ENCODE assay signal across 8 mouse cellular contexts in genomic region chr3:89997791-89998495, GRCm38 (mm10). TPM values are rescaled to one million over a fixed set of nuclear protein-coding genes. Genes with fewer than 3 reads are reported as not detected.
DNase-seq lines count a peak whose midpoint lies in the region; ATAC-seq lines count a peak whose summit lies in the region.

No protein-coding gene starts in this region.

- H3K9me3 ChIP-seq in heart, embryonic 14.5 days (ENCODE audit: control insufficient read depth, low read length) = no peaks in the 10 kb centered on the region
- H3K9me3 ChIP-seq in megakaryocyte, embryonic 14.5 days = no peaks in the 10 kb centered on the region
- H3K9me3 ChIP-seq in stomach, embryonic 15.5 days = no peaks in the 10 kb centered on the region

- peak overlapping the region; percentile 86 for H3K9ac ChIP-seq in heart, embryonic 14.5 days (ENCODE audit: low read length)
- peak overlapping the region; percentile 76 for H3K9ac ChIP-seq in stomach, embryonic 15.5 days

- H3K4me2 ChIP-seq in heart, embryonic 14.5 days (ENCODE audit: low read length) = peak overlapping the region; percentile 78
- peak overlapping the region; percentile 80 for H3K4me2 ChIP-seq in stomach, embryonic 15.5 days

- WGBS in heart, embryonic 14.5 days = 16% methylated on average over 20 of the region's 23 CpGs
- WGBS in stomach, embryonic 15.5 days = 9% methylated on average over 23 of the region's 23 CpGs

- H3K4me1 ChIP-seq in heart, embryonic 14.5 days (ENCODE audit: control insufficient read depth in 2 of 2, insufficient read depth in 2 of 2, low read length in 2 of 2) = peaks cover 3 to 7% of the 10 kb centered on the region in 2 experiments; a peak in 1 of 4 replicates
- peaks cover 23% of the 10 kb centered on the region for H3K4me1 ChIP-seq in megakaryocyte, embryonic 14.5 days
- H3K4me1 ChIP-seq in stomach, embryonic 15.5 days = peaks cover 6% of the 10 kb centered on the region; the same call in 1 of the 2 replicates

- no peaks in the 10 kb centered on the region for H3K27me3 ChIP-seq in heart, embryonic 14.5 days (ENCODE audit: control insufficient read depth, insufficient read depth, low read length)
- H3K27me3 ChIP-seq in megakaryocyte, embryonic 14.5 days (replicated peaks) = no peaks in the 10 kb centered on the region
- no peaks in the 10 kb centered on the region for H3K27me3 ChIP-seq in stomach, embryonic 15.5 days (replicated peaks)

- H3K36me3 ChIP-seq in heart, embryonic 14.5 days (ENCODE audit: control insufficient read depth, insufficient read depth, low read length) = peaks cover 62% of the 10 kb centered on the region
- peaks cover 65% of the 10 kb centered on the region for H3K36me3 ChIP-seq in megakaryocyte, embryonic 14.5 days (replicated peaks; ENCODE audit: low read length)
- peaks cover 16% of the 10 kb centered on the region; the same call in 1 of the 2 replicates for H3K36me3 ChIP-seq in stomach, embryonic 15.5 days

- H3K4me3 ChIP-seq in heart, embryonic 14.5 days (ENCODE audit: control insufficient read depth in 1 of 2, insufficient read depth in 1 of 2, low read depth in 1 of 2, low read length in 2 of 2) = peak overlapping the region; percentile 64 to 86
- H3K4me3 ChIP-seq in megakaryocyte, embryonic 14.5 days (replicated peaks) = peak overlapping the region; percentile 94
- H3K4me3 ChIP-seq in stomach, embryonic 15.5 days (replicated peaks) = peak overlapping the region; percentile 64

- DNase-seq in adrenal gland, postnatal 14 days = peak; percentile 31
- DNase-seq in adrenal gland, postnatal 10 days = no peak
- DNase-seq in CD4-positive helper T cell, adult 2 months (ENCODE audit: low read depth, low spot score) = peak; percentile 59
- DNase-seq in embryo, embryonic 10 days (ENCODE audit: low spot score) = peak; percentile 77
- DNase-seq in left cerebral cortex, adult 18-20 months (ENCODE audit: low spot score in 2 of 2) = peak; percentile 27 to 41

- peak overlapping the region; percentile 58 to 87 for H3K27ac ChIP-seq in heart, embryonic 14.5 days (replicated peaks in 1 of 2; ENCODE audit: control insufficient read depth in 1 of 2, insufficient read depth in 1 of 2, low read depth in 2 of 2, low read length in 2 of 2)
- H3K27ac ChIP-seq in stomach, embryonic 15.5 days = peak overlapping the region; percentile 95

- ATAC-seq in heart, embryonic 14.5 days (ENCODE audit: insufficient number of reproducible peaks, insufficient read depth, low FRiP score, low read depth) = peak; percentile 42
- ATAC-seq in stomach, embryonic 15.5 days (ENCODE audit: insufficient read depth, low FRiP score, low read depth) = peak; percentile 44

RNA-seq across cellular contexts. Expression of gene Hax1, which starts 0.6 kb away (rescaled TPM):
- 100 and 124 TPM in 2 replicates for total RNA-seq in adrenal gland, postnatal 14 days (2021)
- total RNA-seq in adrenal gland, postnatal 10 days (2021) = 100 to 1,000 TPM in 1 of 2 experiments, 10 to 100 TPM in 1; 92.7 to 110 TPM
- 78.4 and 81.9 TPM in 2 replicates for polyA plus RNA-seq in heart, embryonic 14.5 days (2014; fragmentation: Nextera tagmentation; extraction: Ambion mirVana)
- 100 to 1,000 TPM in 1 of 2 experiments, 10 to 100 TPM in 1; 90.8 to 101 TPM for total RNA-seq in left cerebral cortex, adult 18-20 months (2021)
- 10.9 and 58.1 TPM in 2 replicates for polyA plus RNA-seq in megakaryocyte, embryonic 14.5 days (2012; ENCODE audit: insufficient read depth, low replicate concordance)
- 122 and 135 TPM in 2 replicates for polyA plus RNA-seq in stomach, embryonic 15.5 days (2015; fragmentation: Nextera tagmentation; extraction: Ambion mirVana)

RNA-seq across cellular contexts. Expression of gene Atp8b2, which starts 34.6 kb away (rescaled TPM):
- total RNA-seq in adrenal gland, postnatal 14 days (2021) = 33.7 and 46.4 TPM in 2 replicates
- 10 to 100 TPM; 44.3 to 52.3 TPM for total RNA-seq in adrenal gland, postnatal 10 days (2021)
- polyA plus RNA-seq in heart, embryonic 14.5 days (2014; fragmentation: Nextera tagmentation; extraction: Ambion mirVana) = 11.0 and 11.4 TPM in 2 replicates
- total RNA-seq in left cerebral cortex, adult 18-20 months (2021) = 100 to 1,000 TPM in 1 of 2 experiments, 10 to 100 TPM in 1; 97.9 to 106 TPM
- polyA plus RNA-seq in megakaryocyte, embryonic 14.5 days (2012; ENCODE audit: insufficient read depth, low replicate concordance) = 4.2 and 6.1 TPM in 2 replicates
- polyA plus RNA-seq in stomach, embryonic 15.5 days (2015; fragmentation: Nextera tagmentation; extraction: Ambion mirVana) = 12.7 and 13.4 TPM in 2 replicates

RNA-seq across cellular contexts. Expression of gene 4933434E20Rik, which starts 53.5 kb away (rescaled TPM):
- 70.8 and 76.3 TPM in 2 replicates for total RNA-seq in adrenal gland, postnatal 14 days (2021)
- total RNA-seq in adrenal gland, postnatal 10 days (2021) = 10 to 100 TPM; 64.6 to 66.5 TPM
- 146 and 162 TPM in 2 replicates for polyA plus RNA-seq in heart, embryonic 14.5 days (2014; fragmentation: Nextera tagmentation; extraction: Ambion mirVana)
- total RNA-seq in left cerebral cortex, adult 18-20 months (2021) = 100 to 1,000 TPM; 101 to 108 TPM
- 1.2 and 10.8 TPM in 2 replicates for polyA plus RNA-seq in megakaryocyte, embryonic 14.5 days (2012; ENCODE audit: insufficient read depth, low replicate concordance)
- 163 and 166 TPM in 2 replicates for polyA plus RNA-seq in stomach, embryonic 15.5 days (2015; fragmentation: Nextera tagmentation; extraction: Ambion mirVana)

RNA-seq across cellular contexts. Expression of gene Ubap2l, which starts 54.5 kb away (rescaled TPM):
- total RNA-seq in adrenal gland, postnatal 14 days (2021) = 164 and 177 TPM in 2 replicates
- total RNA-seq in adrenal gland, postnatal 10 days (2021) = 100 to 1,000 TPM; 152 to 166 TPM
- polyA plus RNA-seq in heart, embryonic 14.5 days (2014; fragmentation: Nextera tagmentation; extraction: Ambion mirVana) = 154 and 173 TPM in 2 replicates
- 100 to 1,000 TPM; 163 to 176 TPM for total RNA-seq in left cerebral cortex, adult 18-20 months (2021)
- polyA plus RNA-seq in megakaryocyte, embryonic 14.5 days (2012; ENCODE audit: insufficient read depth, low replicate concordance) = 119 and 130 TPM in 2 replicates
- 170 and 189 TPM in 2 replicates for polyA plus RNA-seq in stomach, embryonic 15.5 days (2015; fragmentation: Nextera tagmentation; extraction: Ambion mirVana)
